Mouse (Mus musculus) layer of hippocampus, adult 11-12 months (tissue): ENCODE measurements at regions not wholly inside any gene's neighbourhood (a gene's known extent, or its start where the extent isn't known, plus 50 kb on each side); places are given as distances from the start of the nearest gene placed in this dataset.

Experiments used
- DNase-seq: peaks from one replicate; pipeline ENCODE4 v3.0.0; 2022; ENCODE audit warnings: low spot score

DNA sequence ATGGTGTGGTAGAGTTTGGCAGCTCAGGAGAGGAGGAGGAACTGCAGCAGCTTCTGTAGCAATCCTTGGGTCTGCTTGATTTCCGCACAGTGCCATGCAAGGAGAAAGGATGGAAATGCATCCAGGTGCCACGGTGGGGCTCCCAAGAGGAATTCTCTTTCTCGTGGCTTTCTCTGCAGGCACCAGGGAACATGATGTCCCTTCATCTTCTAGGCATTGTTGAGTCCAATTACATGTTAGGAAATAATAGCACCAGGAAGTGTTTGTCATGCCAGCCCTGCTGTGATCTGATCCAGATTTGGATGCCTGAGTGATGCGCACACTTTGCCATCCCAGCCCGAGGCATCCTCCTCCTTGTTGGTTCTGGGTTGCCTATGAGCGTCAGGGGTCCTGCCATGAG, 72.6 kb upstream of the Agap1 start:
- no peak for DNase-seq

GRCm38 (mm10) chr1:89385111-89385510, 69.5 kb upstream of the Agap1 start:
- no peak for DNase-seq

- no peak for DNase-seq
Observed at GRCm38 (mm10) chr1:89392711-89393110, 61.9 kb upstream of the Agap1 start.

- no peak for DNase-seq
Observed at GRCm38 (mm10) chr1:89394471-89394870, 60.1 kb upstream of the Agap1 start.

DNA sequence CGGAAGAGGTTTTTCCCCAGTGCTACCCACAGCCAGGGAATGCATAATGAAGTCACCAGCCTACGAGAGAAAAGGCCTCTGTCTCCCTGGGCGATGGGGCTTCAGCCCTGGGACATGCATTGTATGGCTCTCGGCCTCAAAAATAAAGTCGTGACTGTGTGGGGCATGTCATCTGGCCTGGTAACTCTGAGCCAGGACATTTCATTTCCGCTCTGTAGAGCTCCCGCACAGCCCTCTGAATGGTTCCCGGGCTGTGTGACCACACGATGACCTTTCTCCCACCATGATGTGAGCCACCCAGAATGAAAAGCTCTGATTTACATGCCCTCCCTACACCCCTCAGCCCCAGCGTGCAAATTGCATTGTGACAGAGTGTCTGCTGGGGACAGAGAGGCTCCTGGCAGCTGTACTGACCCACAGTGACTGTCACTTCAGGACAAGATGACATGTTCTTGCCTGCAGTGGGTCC, 53.8 kb upstream of the Agap1 start:
- peak; percentile 51 for DNase-seq

DNA sequence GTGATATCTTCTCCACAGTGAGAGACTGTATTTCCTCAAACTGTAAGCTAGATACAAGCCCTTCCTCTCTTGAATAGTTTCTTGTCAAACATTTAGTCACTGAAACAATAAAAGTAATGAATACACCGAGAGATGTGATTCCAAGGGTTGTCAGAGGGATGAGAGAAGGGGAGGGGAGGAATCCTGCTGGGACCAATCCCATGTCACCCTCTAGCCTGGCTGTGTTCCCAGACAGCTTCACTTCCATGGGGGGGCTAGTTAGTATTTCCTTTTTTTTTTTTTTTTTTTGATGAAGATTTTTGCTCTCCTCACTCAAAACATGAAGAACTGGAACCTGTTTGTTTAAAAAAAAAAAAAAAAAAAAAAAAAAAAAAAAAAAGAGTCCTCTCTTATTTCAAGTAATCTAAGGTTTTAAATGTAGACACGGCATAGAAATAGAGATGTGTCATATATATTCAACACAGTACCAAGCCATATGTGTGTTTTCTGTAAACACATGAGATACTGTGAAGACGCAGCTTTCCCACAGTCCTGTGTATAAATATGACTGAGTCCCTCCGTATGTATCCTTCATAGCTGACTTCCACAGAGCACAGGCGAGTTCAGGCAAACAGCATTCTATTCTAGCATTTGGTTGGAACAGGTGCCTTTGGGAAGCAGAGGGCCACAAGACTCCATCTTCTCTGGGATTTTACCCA, 51.9 kb upstream of the Agap1 start:
- DNase-seq = no peak

DNA sequence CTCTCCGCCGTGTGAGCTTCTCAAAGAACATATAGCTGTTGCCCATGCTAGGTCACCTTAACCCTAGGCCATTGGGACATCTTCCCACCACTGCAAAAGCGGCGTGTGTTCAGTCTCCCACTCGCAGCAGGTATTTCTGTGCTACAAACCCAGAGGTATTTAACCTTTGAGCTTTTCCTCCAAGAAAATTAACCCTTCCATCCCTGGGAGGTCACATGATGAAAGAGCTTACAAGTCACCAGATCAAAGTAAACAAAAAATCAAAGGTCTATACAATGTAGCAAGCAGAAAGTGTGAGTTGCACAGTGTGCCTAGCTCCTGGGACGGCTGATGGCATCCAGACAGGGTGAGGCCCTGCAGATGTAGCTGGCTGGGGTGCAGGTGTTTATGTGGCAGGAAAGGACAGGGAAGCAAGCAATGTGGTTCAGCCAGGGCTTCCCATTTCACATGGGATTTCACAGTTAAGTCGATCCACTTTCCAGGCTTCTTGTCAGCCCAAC, 51.0 kb upstream of the Agap1 start:
- DNase-seq = no peak
